Mouse (Mus musculus): Measurements from ENCODE around the gene Rftn2.
"Not testable (repeated sequence)": the region's sequence is repeated elsewhere in the genome, so short reads cannot be mapped to it uniquely, and the experiment has no call there.

Rftn2 gene

GRCm38 (mm10) chr1:55124136-55124535, 102.4 kb downstream of the Rftn2 start:
- not testable (repeated sequence) for DNase-seq (ENCODE audit: low spot score)

- DNase-seq (ENCODE audit: low spot score), result no peak
Measured at GRCm38 (mm10) chr1:55123561-55123960, 103.0 kb downstream of the Rftn2 start.

- DNase-seq (ENCODE audit: low spot score), result no peak
Measured at GRCm38 (mm10) chr1:55123046-55123445, 103.5 kb downstream of the Rftn2 start.
